Comparison of ENCODE assay signal across 13 mouse cellular contexts in the genomic region with DNA sequence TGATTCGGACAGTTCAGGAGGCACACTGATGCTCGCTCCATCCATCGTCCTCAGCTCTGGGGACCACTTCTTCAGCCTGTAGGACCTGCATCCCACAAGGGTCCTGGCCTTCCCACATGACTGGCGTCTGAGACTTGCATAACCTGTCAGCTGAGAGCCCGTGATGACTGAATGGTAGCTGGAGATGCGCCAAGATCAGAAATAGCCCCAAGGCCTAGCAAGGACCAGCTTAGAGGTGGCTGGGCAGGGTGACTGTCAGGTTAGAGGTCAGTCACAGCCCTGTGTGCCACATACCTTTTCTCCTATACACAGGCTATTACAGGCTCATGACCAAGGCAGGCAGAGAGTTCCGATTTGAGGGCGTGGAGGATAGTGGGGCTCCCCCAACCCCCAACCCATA. TPM values are rescaled to one million over a fixed set of nuclear protein-coding genes. Genes with fewer than 3 reads are reported as not detected.
DNase-seq lines count a peak whose midpoint lies in the region; TF ChIP-seq lines count a peak whose summit lies in the region.
"Had no signal": no experiment of that assay in that cellular context is flagged by ENCODE, and none has a peak within 500 bp of the region (broad histone marks: within the 10 kb centered on the region; RNA-seq: fewer than 3 reads in every experiment).

No protein-coding gene starts in this region.

- TF ChIP-seq CTCF in kidney, adult 2 months (conservative IDR thresholded peaks at IDR 0.05; ENCODE audit: insufficient read depth, insufficient read length, low read depth, low read length): no peak

- 75% methylated on average over 8 of the region's 8 CpGs for WGBS in kidney, adult 2 months

- TF ChIP-seq POLR2A in kidney, adult 2 months (IDR thresholded peaks at IDR 0.05; ENCODE audit: low read depth, low read length): no peak

- H3K27me3 ChIP-seq in kidney, adult 2 months (replicated peaks; ENCODE audit: control insufficient read depth, insufficient read depth, low read length): no peaks in the 10 kb centered on the region

- no peaks in the 10 kb centered on the region for H3K36me3 ChIP-seq in kidney, adult 2 months (ENCODE audit: control insufficient read depth, insufficient read depth, low read length)
- H3K36me3 ChIP-seq: midbrain, embryonic 12.5 days had no signal

- no peaks in the 10 kb centered on the region for H3K4me1 ChIP-seq in kidney, adult 2 months (ENCODE audit: control insufficient read depth, insufficient read depth, low read length)

- DNase-seq in adrenal gland, adult (ENCODE audit: inconsistent age in 2 of 2, low spot score in 1 of 2): peak; percentile 60 to 76
- no peak for DNase-seq in adrenal gland, postnatal 25 days
- peak; percentile 16 for DNase-seq in kidney, adult 18-20 months
- no peak for DNase-seq in kidney, adult 2 months
- peak; percentile 44 for DNase-seq in urinary bladder, postnatal 14 days (ENCODE audit: low spot score)
- DNase-seq in urinary bladder, postnatal 4 days (ENCODE audit: low spot score in 2 of 2): no peak
- DNase-seq in spleen, adult 12 weeks (ENCODE audit: low spot score): no peak
- DNase-seq in urinary bladder, adult 18-20 months (ENCODE audit: low spot score in 2 of 2): no peak
- DNase-seq: cerebellum, adult 11 months had no signal

- no peak overlapping the region for H3K27ac ChIP-seq in kidney, adult 2 months (ENCODE audit: insufficient read depth, low read depth, low read length)
- H3K27ac ChIP-seq: liver, embryonic 14.5 days; midbrain, embryonic 12.5 days had no signal

- no peak overlapping the region for H3K4me3 ChIP-seq in kidney, adult 2 months (ENCODE audit: insufficient read depth, low read depth, low read length)
- H3K4me3 ChIP-seq: midbrain, embryonic 12.5 days had no signal

RNA-seq across cellular contexts. Expression of a gene that starts 30.5 kb away (rescaled TPM):
- total RNA-seq in adrenal gland, postnatal 25 days (2021): 0.95 and 2.1 TPM in 2 replicates
- 0.75 and 1.2 TPM in 2 replicates for polyA plus RNA-seq in kidney, adult 2 months (2012; rRNA removed)
- total RNA-seq: hematopoietic stem cell, adult 5-6 weeks had no signal
- polyA plus RNA-seq: activated CD4-positive, CD25-positive, alpha-beta regulatory T cell, adult 4 months had no signal

RNA-seq across cellular contexts. Expression of a gene that starts 33.5 kb away (rescaled TPM):
- 20.8 and 26.1 TPM in 2 replicates for total RNA-seq in adrenal gland, postnatal 25 days (2021)
- polyA plus RNA-seq in kidney, adult 2 months (2012; rRNA removed): 29.8 and 31.4 TPM in 2 replicates

RNA-seq across cellular contexts. Expression of a gene that starts 33.7 kb away (rescaled TPM):
- not detected in 2 replicates for total RNA-seq in adrenal gland, postnatal 25 days (2021)
- polyA plus RNA-seq in kidney, adult 2 months (2012; rRNA removed): 0.04 and 0.11 TPM in 2 replicates
- total RNA-seq: hematopoietic stem cell, adult 5-6 weeks had no signal

RNA-seq across cellular contexts. Expression of a gene that starts 54.4 kb away (rescaled TPM):
- 6.3 and 7.2 TPM in 2 replicates for total RNA-seq in adrenal gland, postnatal 25 days (2021)
- 18.8 and 19.6 TPM in 2 replicates for polyA plus RNA-seq in kidney, adult 2 months (2012; rRNA removed)

RNA-seq across cellular contexts. Expression of a gene that starts 54.7 kb away (rescaled TPM):
- total RNA-seq in adrenal gland, postnatal 25 days (2021): 110 and 122 TPM in 2 replicates
- polyA plus RNA-seq in kidney, adult 2 months (2012; rRNA removed): 50.3 and 74.9 TPM in 2 replicates

Comparison
In these comparisons a context has a peak if more than half of its experiments do, and no peak if none do; other contexts are left out.
1. DNase-seq: peak in adrenal gland, adult (2 of 2), kidney, adult 18-20 months (single experiment) and urinary bladder, postnatal 14 days (single experiment); none in adrenal gland, postnatal 25 days (single experiment), kidney, adult 2 months (single experiment), urinary bladder, postnatal 4 days (0 of 2), spleen, adult 12 weeks (single experiment) and urinary bladder, adult 18-20 months (0 of 2).